Mouse (Mus musculus) brown adipose tissue, adult 24 weeks (tissue): Measurements from ENCODE around the gene Bri3. TPM values are rescaled to one million over a fixed set of nuclear protein-coding genes. Genes with fewer than 3 reads are reported as not detected.
"Not testable (repeated sequence)": the region's sequence is repeated elsewhere in the genome, so short reads cannot be mapped to it uniquely, and the experiment has no call there.

Experiments
- H3K27ac ChIP-seq: fragments of 200-500 bp; replicated peaks from 2 replicates; pipeline ENCODE4 v1.5.1; 2012; ENCODE audit warnings: low read depth, mild to moderate bottlenecking, low read length
- H3K4me1 ChIP-seq: fragments of 200-500 bp; 2 replicates; pipeline ENCODE4 v1.6.1; 2012; ENCODE audit warnings: low read length, mixed read lengths; ENCODE audit not compliant: control insufficient read depth, insufficient read depth, insufficient read length
- H3K4me3 ChIP-seq: fragments of 200-500 bp; 2 replicates; pipeline ENCODE4 v1.5.1; 2012; ENCODE audit warnings: low read depth, mild to moderate bottlenecking, low read length, moderate library complexity; ENCODE audit not compliant: insufficient read depth
- polyA plus RNA-seq: library from polyadenylated mRNA; stranded (reverse); fragments of >200 nt; gene quantifications from 2 replicates; pipeline ENCODE4 v1.2.4, GENCODE M21; 2012; ENCODE audit not compliant: missing spikeins, insufficient read depth, insufficient read length

The Bri3 gene
- polyA plus RNA-seq, 1 experiment, result 282 TPM

GRCm38 (mm10) chr5:144321681-144322080 is 77.4 kb downstream of the Bri3 start:
- no peak overlapping the region for H3K4me3 ChIP-seq
- no peaks in the 10 kb centered on the region for H3K4me1 ChIP-seq
- H3K27ac ChIP-seq, result no peak overlapping the region

- no peaks in the 10 kb centered on the region for H3K4me1 ChIP-seq
- no peak overlapping the region for H3K27ac ChIP-seq
- no peak overlapping the region for H3K4me3 ChIP-seq
Measured at GRCm38 (mm10) chr5:144322717-144323116, 78.5 kb downstream of the Bri3 start.

GRCm38 (mm10) chr5:144334010-144334409 is 89.8 kb downstream of the Bri3 start:
- H3K4me1 ChIP-seq, result no peaks in the 10 kb centered on the region
- H3K27ac ChIP-seq, result no peak overlapping the region
- no peak overlapping the region for H3K4me3 ChIP-seq

- H3K4me3 ChIP-seq, H3K27ac ChIP-seq, H3K4me1 ChIP-seq: not testable (repeated sequence)
Measured at GRCm38 (mm10) chr5:144335357-144335756, 91.1 kb downstream of the Bri3 start.

GRCm38 (mm10) chr5:144338787-144339186 is 94.5 kb downstream of the Bri3 start:
- H3K4me1 ChIP-seq, result no peaks in the 10 kb centered on the region
- H3K4me3 ChIP-seq, result no peak overlapping the region
- H3K27ac ChIP-seq, result no peak overlapping the region

GRCm38 (mm10) chr5:144341085-144341484 is 96.8 kb downstream of the Bri3 start:
- Histone ChIP-seq H3K4me3 (no peak overlapping the region), H3K4me1 (no peaks in the 10 kb centered on the region), H3K27ac (no peak overlapping the region)

- H3K27ac ChIP-seq, result no peak overlapping the region
- H3K4me3 ChIP-seq, result no peak overlapping the region
- H3K4me1 ChIP-seq, result no peaks in the 10 kb centered on the region
Measured at GRCm38 (mm10) chr5:144344592-144344991, 100.4 kb downstream of the Bri3 start.

- Histone ChIP-seq H3K4me3 (no peak overlapping the region), H3K27ac (no peak overlapping the region), H3K4me1 (no peaks in the 10 kb centered on the region)
Measured at GRCm38 (mm10) chr5:144351185-144351584, 106.9 kb downstream of the Bri3 start.

- Histone ChIP-seq H3K4me3 (no peak overlapping the region), H3K4me1 (no peaks in the 10 kb centered on the region; the same call in 1 of the 2 replicates), H3K27ac (no peak overlapping the region)
Measured at GRCm38 (mm10) chr5:144352250-144353047, 108.2 kb downstream of the Bri3 start.

- H3K4me1 ChIP-seq, result no peaks in the 10 kb centered on the region; the same call in 1 of the 2 replicates
- peak overlapping the region; percentile 51 for H3K4me3 ChIP-seq
- H3K27ac ChIP-seq, result no peak overlapping the region
Measured at GRCm38 (mm10) chr5:144356776-144357455, 112.7 kb downstream of the Bri3 start.

- H3K27ac ChIP-seq, result no peak overlapping the region
- H3K4me3 ChIP-seq, result peak overlapping the region; percentile 51
- H3K4me1 ChIP-seq, result no peaks in the 10 kb centered on the region; the same call in 1 of the 2 replicates
Measured at GRCm38 (mm10) chr5:144357551-144357880, 113.3 kb downstream of the Bri3 start.

- Histone ChIP-seq H3K27ac (no peak within 1 kb of the TSS), H3K4me1 (no peaks in the 10 kb centered on the region; the same call in 1 of the 2 replicates), H3K4me3 (peak within 1 kb of the TSS; percentile 51)
Measured at GRCm38 (mm10) chr5:144357881-144358591, 113.8 kb downstream of the Bri3 start, which contains the start of gene Baiap2l1. Gene Baiap2l1 (minus strand): TSS chr5:144358112.

GRCm38 (mm10) chr5:144358592-144358917 is 114.3 kb downstream of the Bri3 start:
- Histone ChIP-seq H3K4me1 (no peaks in the 10 kb centered on the region; the same call in 1 of the 2 replicates), H3K4me3 (peak overlapping the region; percentile 51), H3K27ac (no peak overlapping the region)

- no peak overlapping the region for H3K27ac ChIP-seq
- H3K4me1 ChIP-seq, result no peaks in the 10 kb centered on the region; the same call in 1 of the 2 replicates
- H3K4me3 ChIP-seq, result no peak overlapping the region
Measured at GRCm38 (mm10) chr5:144359886-144360285, 115.6 kb downstream of the Bri3 start.

GRCm38 (mm10) chr5:144360346-144360745 is 116.1 kb downstream of the Bri3 start:
- H3K27ac ChIP-seq, result no peak overlapping the region
- H3K4me1 ChIP-seq, result no peaks in the 10 kb centered on the region; the same call in 1 of the 2 replicates
- no peak overlapping the region for H3K4me3 ChIP-seq
